Mouse (Mus musculus) stomach, postnatal 0 days (tissue): ENCODE results near the gene Wipf2.

Source experiments
- CTCF ChIP-seq: IDR thresholded peaks from 2 replicates; pipeline ENCODE4 v1.5.1; 2016; ENCODE audit warnings: antibody characterized with exemption, low read depth, mild to moderate bottlenecking, moderate library complexity
- EP300 ChIP-seq: optimal IDR thresholded peaks from 2 replicates; pipeline ENCODE3; 2016; ENCODE audit warnings: antibody characterized with exemption

DNA sequence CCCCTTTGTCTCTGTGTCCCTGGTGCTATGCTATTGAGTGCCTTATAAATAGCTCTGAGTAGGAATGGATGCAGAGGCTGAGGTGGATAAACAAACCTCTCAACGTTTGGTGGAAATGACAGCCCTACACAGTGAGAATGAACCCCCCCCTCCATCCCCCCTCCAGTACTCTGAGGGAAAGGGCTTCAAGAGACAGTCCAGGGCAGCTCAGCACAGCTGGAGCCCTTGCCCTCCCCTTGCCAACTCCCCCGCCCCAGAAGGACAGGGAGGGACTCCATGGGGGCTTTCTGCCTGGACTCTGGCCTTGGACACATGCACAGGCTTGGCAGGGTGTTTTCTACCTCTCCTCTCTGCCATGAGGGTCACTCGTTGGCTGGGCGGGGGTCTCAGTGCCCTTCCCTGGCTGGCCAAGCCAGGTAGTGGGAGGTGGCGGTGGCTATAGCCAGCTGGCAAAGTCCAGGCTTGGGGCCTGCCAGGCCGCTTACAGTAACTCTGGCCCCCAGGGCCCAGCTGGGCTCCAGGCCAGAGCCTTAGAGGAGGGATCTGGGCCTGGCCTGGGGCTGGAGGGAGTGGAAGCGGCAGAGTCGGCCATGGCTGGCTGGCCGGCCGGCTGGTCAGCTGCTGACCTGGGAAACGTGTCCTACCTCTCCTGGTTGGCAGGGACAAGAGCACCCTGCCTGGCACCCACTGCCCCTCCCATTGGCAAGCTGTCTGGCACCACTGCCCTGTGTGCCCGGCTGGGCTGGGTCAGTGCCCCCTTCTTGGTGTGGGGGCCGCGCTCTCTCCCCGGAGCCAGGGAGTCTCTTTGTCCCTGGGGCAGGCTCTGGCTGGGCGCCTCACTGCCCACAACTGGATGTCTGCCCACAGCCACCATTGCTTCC is 87.8 kb downstream of the Wipf2 start:
- no peak for TF ChIP-seq CTCF
- TF ChIP-seq EP300 = no peak
